Mouse (Mus musculus) intestine, embryonic 14.5 days (tissue): ENCODE results near the gene Nrsn1. TPM values are rescaled to one million over a fixed set of nuclear protein-coding genes. Genes with fewer than 3 reads are reported as not detected.
A peak's percentile ranks its signal among the peaks of the same experiment; 100 is the strongest.
"Not testable (repeated sequence)": the region's sequence is repeated elsewhere in the genome, so short reads cannot be mapped to it uniquely, and the experiment has no call there.

ENCODE experiments used
- ATAC-seq: fragments of 200-750 bp; cut with Nextera tagmentation; replicated peaks from 2 replicates; pipeline ENCODE4 v1.8.0; 2017; ENCODE audit warnings: low read depth, moderate number of reproducible peaks, moderate TSS enrichment, moderate library complexity; ENCODE audit not compliant: low FRiP score, low TSS enrichment
- DNase-seq: peaks from one replicate; pipeline ENCODE4 v3.0.0-alpha.2; 2018; ENCODE audit warnings: low spot score
- H3K27ac ChIP-seq: fragments of 300-500 bp; sonication (generic); 2 replicates; pipeline ENCODE4 v1.5.1; 2014; ENCODE audit warnings: low read depth, mild to moderate bottlenecking, control low read depth
- H3K27me3 ChIP-seq: fragments of 300-500 bp; sonication (generic); replicated peaks from 2 replicates; pipeline ENCODE4 v1.6.1; 2014; ENCODE audit warnings: low read length, control low read depth; ENCODE audit not compliant: control insufficient read depth, insufficient read depth
- H3K36me3 ChIP-seq: fragments of 300-500 bp; sonication (generic); 2 replicates; pipeline ENCODE4 v1.6.1; 2014; ENCODE audit warnings: low read length, control low read depth; ENCODE audit not compliant: control insufficient read depth, insufficient read depth
- H3K4me1 ChIP-seq: fragments of 300-500 bp; sonication (generic); replicated peaks from 2 replicates; pipeline ENCODE4 v1.6.1; 2014; ENCODE audit warnings: low read length, control low read depth, mixed read lengths; ENCODE audit not compliant: control insufficient read depth, insufficient read depth
- H3K4me2 ChIP-seq: fragments of 300-500 bp; sonication (generic); 2 replicates; pipeline ENCODE4 v1.6.1; 2014; ENCODE audit warnings: low read length
- H3K4me3 ChIP-seq: fragments of 300-500 bp; sonication (generic); 2 replicates; pipeline ENCODE4 v1.5.1; 2014; ENCODE audit warnings: low read depth, low read length, control low read depth, mixed read lengths
- H3K9ac ChIP-seq: fragments of 300-500 bp; sonication (generic); 2 replicates; pipeline ENCODE4 v1.6.1; 2014; ENCODE audit warnings: mild to moderate bottlenecking, low read length
- H3K9me3 ChIP-seq: fragments of 300-500 bp; sonication (generic); 2 replicates; pipeline ENCODE4 v1.6.1; 2016; ENCODE audit warnings: low read length, control low read depth; ENCODE audit not compliant: control insufficient read depth
- WGBS: fragments of 180-500 bp; shearing (Covaris S2); extraction: QIAGEN DNeasy Blood & Tissue Kit; methylation state at CpG from one replicate; pipeline ENCODE4 v1.1.7; 2014; 5-methylcytosine and 5-hydroxymethylcytosine counted together
- polyA plus RNA-seq: library from polyadenylated mRNA; unstranded; fragments of >200 nt; fragmentation: Nextera tagmentation; extraction: Ambion mirVana; gene quantifications from 2 replicates; pipeline ENCODE4 v1.2.1, GENCODE M21; 2014

Nrsn1 gene
- polyA plus RNA-seq: 3.4 and 3.6 TPM in 2 replicates

- not testable (repeated sequence) for H3K9ac ChIP-seq, DNase-seq, H3K27me3 ChIP-seq, H3K4me1 ChIP-seq, H3K9me3 ChIP-seq, H3K27ac ChIP-seq, H3K36me3 ChIP-seq
- 43% methylated on average over 2 of the region's 2 CpGs for WGBS
- Histone ChIP-seq H3K4me2 (peak within 1 kb of the TSS; percentile 68), H3K4me3 (peak within 1 kb of the TSS; percentile 29)
- ATAC-seq: 0 out of 2 replicates have a peak, but pooled peaks have one; percentile 3
Measured at GRCm38 (mm10) chr13:25270402-25270801, at the start of gene Nrsn1. TSS of gene Nrsn1 (minus strand) at chr13:25270502.

GRCm38 (mm10) chr13:25312059-25312458 lies 41.8 kb upstream of the Nrsn1 start:
- Histone ChIP-seq H3K9ac (no peak overlapping the region), H3K27me3 (no peaks in the 10 kb centered on the region), H3K4me3 (no peak overlapping the region), H3K27ac (no peak overlapping the region), H3K36me3 (no peaks in the 10 kb centered on the region), H3K4me1 (no peaks in the 10 kb centered on the region), H3K9me3 (no peaks in the 10 kb centered on the region), H3K4me2 (no peak overlapping the region)
- WGBS: 89% methylated on average over 2 of the region's 2 CpGs
- DNase-seq: no peak
- no peak for ATAC-seq

GRCm38 (mm10) chr13:25310068-25310467 lies 39.8 kb upstream of the Nrsn1 start:
- ATAC-seq (no peak), DNase-seq (no peak)
- Histone ChIP-seq H3K4me3 (no peak overlapping the region), H3K4me2 (no peak overlapping the region), H3K4me1 (no peaks in the 10 kb centered on the region), H3K27me3 (no peaks in the 10 kb centered on the region), H3K9ac (no peak overlapping the region), H3K9me3 (no peaks in the 10 kb centered on the region), H3K36me3 (no peaks in the 10 kb centered on the region), H3K27ac (no peak overlapping the region)

- no peak overlapping the region for H3K27ac ChIP-seq
- H3K36me3 ChIP-seq: no peaks in the 10 kb centered on the region
- no peak overlapping the region for H3K9ac ChIP-seq
- ATAC-seq: no peak
- H3K4me2 ChIP-seq: no peak overlapping the region
- H3K4me1 ChIP-seq: no peaks in the 10 kb centered on the region
- no peaks in the 10 kb centered on the region for H3K27me3 ChIP-seq
- no peak for DNase-seq
- H3K9me3 ChIP-seq: no peaks in the 10 kb centered on the region
- WGBS: 86% methylated on average over 1 of the region's 1 CpGs
- H3K4me3 ChIP-seq: no peak overlapping the region
Measured at GRCm38 (mm10) chr13:25288736-25289135, 18.4 kb upstream of the Nrsn1 start.

- Histone ChIP-seq H3K36me3 (no peaks in the 10 kb centered on the region), H3K4me3 (no peak overlapping the region), H3K9me3 (no peaks in the 10 kb centered on the region), H3K4me2 (no peak overlapping the region), H3K9ac (no peak overlapping the region), H3K27me3 (no peaks in the 10 kb centered on the region), H3K4me1 (no peaks in the 10 kb centered on the region), H3K27ac (no peak overlapping the region)
- DNase-seq: no peak
- no peak for ATAC-seq
- WGBS: 55% methylated on average over 5 of the region's 5 CpGs
Measured at GRCm38 (mm10) chr13:25274934-25275565, 4.7 kb upstream of the Nrsn1 start.

- 66% methylated on average over 4 of the region's 4 CpGs for WGBS
- Histone ChIP-seq H3K9me3 (no peaks in the 10 kb centered on the region), H3K27ac (no peak overlapping the region), H3K4me2 (no peak overlapping the region), H3K27me3 (no peaks in the 10 kb centered on the region), H3K9ac (no peak overlapping the region), H3K4me1 (no peaks in the 10 kb centered on the region), H3K36me3 (no peaks in the 10 kb centered on the region), H3K4me3 (no peak overlapping the region)
- DNase-seq (no peak), ATAC-seq (no peak)
Measured at GRCm38 (mm10) chr13:25272189-25272588, 1.9 kb upstream of the Nrsn1 start.

GRCm38 (mm10) chr13:25269569-25270268 lies 583 bp downstream of the Nrsn1 start:
- DNase-seq (peak; percentile 67), ATAC-seq (peak; percentile 89)
- no peaks in the 10 kb centered on the region for H3K36me3 ChIP-seq
- no peak overlapping the region for H3K9ac ChIP-seq
- H3K4me2 ChIP-seq: peak overlapping the region; percentile 68
- H3K9me3 ChIP-seq: no peaks in the 10 kb centered on the region
- peak overlapping the region; percentile 29 for H3K4me3 ChIP-seq
- H3K27me3 ChIP-seq: no peaks in the 10 kb centered on the region
- no peak overlapping the region for H3K27ac ChIP-seq
- WGBS: 3% methylated on average over 39 of the region's 42 CpGs
- no peaks in the 10 kb centered on the region for H3K4me1 ChIP-seq

- Histone ChIP-seq H3K36me3 (no peaks in the 10 kb centered on the region), H3K4me3 (no peak overlapping the region), H3K27me3 (no peaks in the 10 kb centered on the region), H3K27ac (no peak overlapping the region), H3K4me2 (no peak overlapping the region), H3K9me3 (no peaks in the 10 kb centered on the region), H3K4me1 (no peaks in the 10 kb centered on the region), H3K9ac (no peak overlapping the region)
- 12% methylated on average over 2 of the region's 2 CpGs for WGBS
- DNase-seq: peak; percentile 93
- ATAC-seq: peak; percentile 53; the same call in 1 of the 2 replicates
Measured at GRCm38 (mm10) chr13:25269039-25269438, 1.3 kb downstream of the Nrsn1 start.

- Histone ChIP-seq H3K27me3 (no peaks in the 10 kb centered on the region), H3K4me3 (no peak overlapping the region), H3K4me1 (no peaks in the 10 kb centered on the region), H3K27ac (no peak overlapping the region), H3K36me3 (no peaks in the 10 kb centered on the region), H3K9ac (no peak overlapping the region), H3K9me3 (no peaks in the 10 kb centered on the region), H3K4me2 (no peak overlapping the region)
- 76% methylated on average over 4 of the region's 4 CpGs for WGBS
- DNase-seq (no peak), ATAC-seq (no peak)
Measured at GRCm38 (mm10) chr13:25262748-25263147, 7.6 kb downstream of the Nrsn1 start.
